Mouse (Mus musculus) heart, embryonic 14.5 days (tissue): ENCODE data around the gene Nfkb2. TPM values are rescaled to one million over a fixed set of nuclear protein-coding genes. Genes with fewer than 3 reads are reported as not detected.
A peak's percentile ranks its signal among the peaks of the same experiment; 100 is the strongest.

Experiments
- ATAC-seq: fragments of 200-750 bp; cut with Nextera tagmentation; 2 replicates; pipeline ENCODE4 v1.8.0; 2017; ENCODE audit warnings: low read depth, moderate TSS enrichment; ENCODE audit not compliant: insufficient number of reproducible peaks, insufficient read depth, low FRiP score
- H3K27ac ChIP-seq, 2 experiments: fragments of 200-500 bp in 1 of 2; fragments of 300-500 bp in 1 of 2; sonication (generic) in 1 of 2; replicated peaks in 1 of 2; 2 replicates each; pipeline ENCODE4 v1.5.1; 2012 to 2014; ENCODE audit warnings: low read depth in 2 of 2, low read length in 2 of 2, control low read depth in 1 of 2, mild to moderate bottlenecking in 1 of 2, mixed read lengths in 1 of 2; ENCODE audit not compliant: control insufficient read depth in 1 of 2, insufficient read depth in 1 of 2
- H3K27me3 ChIP-seq: fragments of 300-500 bp; sonication (generic); 2 replicates; pipeline ENCODE4 v1.6.1; 2014; ENCODE audit warnings: mild to moderate bottlenecking, low read length, control low read depth; ENCODE audit not compliant: control insufficient read depth, insufficient read depth
- H3K36me3 ChIP-seq: fragments of 300-500 bp; sonication (generic); 2 replicates; pipeline ENCODE4 v1.6.1; 2014; ENCODE audit warnings: mild to moderate bottlenecking, control low read depth, low read length, mixed read lengths; ENCODE audit not compliant: control insufficient read depth, insufficient read depth
- H3K4me1 ChIP-seq, 2 experiments: fragments of 200-500 bp in 1 of 2; fragments of 300-500 bp in 1 of 2; sonication (generic) in 1 of 2; 2 replicates each; pipeline ENCODE4 v1.6.1; 2012 to 2014; ENCODE audit warnings: low read length in 2 of 2, control low read depth in 1 of 2, mixed read lengths in 1 of 2; ENCODE audit not compliant: control insufficient read depth in 2 of 2, insufficient read depth in 2 of 2
- H3K4me2 ChIP-seq: fragments of 300-500 bp; sonication (generic); 2 replicates; pipeline ENCODE4 v1.6.1; 2014; ENCODE audit warnings: mild to moderate bottlenecking, low read length
- H3K4me3 ChIP-seq, 2 experiments: fragments of 200-500 bp in 1 of 2; fragments of 300-500 bp in 1 of 2; sonication (generic) in 1 of 2; 2 replicates each; pipeline ENCODE4 v1.5.1; 2012 to 2014; ENCODE audit warnings: low read length in 2 of 2, mild to moderate bottlenecking in 2 of 2, control low read depth in 1 of 2, low read depth in 1 of 2, moderate library complexity in 1 of 2; ENCODE audit not compliant: control insufficient read depth in 1 of 2, insufficient read depth in 1 of 2
- H3K9ac ChIP-seq: fragments of 300-500 bp; sonication (generic); 2 replicates; pipeline ENCODE4 v1.6.1; 2014; ENCODE audit warnings: mild to moderate bottlenecking, low read length
- H3K9me3 ChIP-seq: fragments of 300-500 bp; sonication (generic); 2 replicates; pipeline ENCODE4 v1.6.1; 2016; ENCODE audit warnings: low read length, control low read depth; ENCODE audit not compliant: control insufficient read depth
- WGBS: fragments of 180-500 bp; shearing (Covaris S2); extraction: QIAGEN DNeasy Blood & Tissue Kit; methylation state at CpG from one replicate; pipeline ENCODE4 v1.1.7; 2014; 5-methylcytosine and 5-hydroxymethylcytosine counted together
- microRNA counts: library from miRNA; unstranded; fragments of <30 nt; microRNA quantifications from one replicate; lab custom pipeline; 2016
- microRNA-seq: library from miRNA; unstranded; fragments of <30 nt; microRNA quantifications from one replicate; pipeline ENCODE4, GENCODE M21; 2016
- polyA plus RNA-seq: library from polyadenylated mRNA; unstranded; fragments of >200 nt; fragmentation: Nextera tagmentation; extraction: Ambion mirVana; gene quantifications from 2 replicates; pipeline ENCODE4 v1.2.1, GENCODE M21; 2014

Gene Nfkb2
- polyA plus RNA-seq, 1 experiment from 2014 or later = 7.4 TPM

GRCm38 (mm10) chr19:46349550-46349949 is 45.4 kb downstream of the Nfkb2 start:
- Histone ChIP-seq H3K9ac (peak overlapping the region; percentile 83), H3K4me3 (peak overlapping the region; percentile 68 to 73), H3K27ac (no peak overlapping the region), H3K9me3 (no peaks in the 10 kb centered on the region), H3K36me3 (no peaks in the 10 kb centered on the region), H3K4me2 (peak overlapping the region; percentile 98), H3K4me1 (peaks cover 2 to 3% of the 10 kb centered on the region in 2 experiments; a peak in 1 of 4 replicates), H3K27me3 (peaks cover 17% of the 10 kb centered on the region)
- ATAC-seq = no peak
- WGBS = 19% methylated on average over 6 of the region's 6 CpGs

- Histone ChIP-seq H3K9me3 (no peaks in the 10 kb centered on the region), H3K27ac (peak within 1 kb of the TSS in 1 of 2 experiments; percentile 67; a peak in 1 of 4 replicates), H3K27me3 (peaks cover 15% of the 10 kb centered on the region), H3K4me2 (peak within 1 kb of the TSS; percentile 98), H3K4me3 (peak within 1 kb of the TSS; percentile 68 to 73), H3K4me1 (peaks cover 2 to 3% of the 10 kb centered on the region in 2 experiments; a peak in 1 of 4 replicates), H3K9ac (peak within 1 kb of the TSS; percentile 83), H3K36me3 (no peaks in the 10 kb centered on the region)
- WGBS = 49% methylated on average over 10 of the region's 10 CpGs
- no peak for ATAC-seq
Measured at GRCm38 (mm10) chr19:46350168-46350932, 46.2 kb downstream of the Nfkb2 start, which contains the start of gene 2310034G01Rik. Gene 2310034G01Rik (minus strand): TSS chr19:46350302.

GRCm38 (mm10) chr19:46356701-46357138 is 52.6 kb downstream of the Nfkb2 start:
- Histone ChIP-seq H3K9me3 (no peaks in the 10 kb centered on the region), H3K27me3 (peaks cover 22% of the 10 kb centered on the region), H3K4me1 (peaks cover 2 to 4% of the 10 kb centered on the region in 2 experiments; a peak in 1 of 4 replicates), H3K27ac (no peak overlapping the region), H3K36me3 (no peaks in the 10 kb centered on the region), H3K9ac (peak overlapping the region; percentile 65), H3K4me3 (peak overlapping the region; percentile 50 to 52), H3K4me2 (peak overlapping the region; percentile 79)
- WGBS = under 1% methylated on average over 29 of the region's 29 CpGs
- ATAC-seq = peak; percentile 75

GRCm38 (mm10) chr19:46357344-46358280 is 53.5 kb downstream of the Nfkb2 start:
- ATAC-seq = no peak
- peak overlapping the region; percentile 65 for H3K9ac ChIP-seq

GRCm38 (mm10) chr19:46358381-46358780 is 54.3 kb downstream of the Nfkb2 start:
- no peaks in the 10 kb centered on the region for H3K9me3 ChIP-seq
- peaks cover 2 to 4% of the 10 kb centered on the region in 2 experiments; a peak in 1 of 4 replicates for H3K4me1 ChIP-seq
- peak overlapping the region; percentile 79; the same call in 1 of the 2 replicates for H3K4me2 ChIP-seq
- 0 out of 4 replicates have a peak overlapping the region, but pooled peaks have one; percentile 18 to 62 for H3K27ac ChIP-seq
- peaks cover 18% of the 10 kb centered on the region for H3K27me3 ChIP-seq
- H3K36me3 ChIP-seq = no peaks in the 10 kb centered on the region
- no peak overlapping the region for H3K4me3 ChIP-seq
- ATAC-seq = no peak
- H3K9ac ChIP-seq = no peak overlapping the region
- 56% methylated on average over 4 of the region's 4 CpGs for WGBS

More at GRCm38 (mm10) chr19:46357344-46358280, 53.5 kb downstream of the Nfkb2 start:
- 18% methylated on average over 25 of the region's 25 CpGs for WGBS
- H3K4me3 ChIP-seq = peak overlapping the region; percentile 50 to 52; a peak in 3 of 4 replicates
- H3K27ac ChIP-seq = peak overlapping the region; percentile 18 to 62; a peak in 3 of 4 replicates
- no peaks in the 10 kb centered on the region for H3K36me3 ChIP-seq
- H3K4me2 ChIP-seq = peak overlapping the region; percentile 79
- no peaks in the 10 kb centered on the region for H3K9me3 ChIP-seq
- H3K27me3 ChIP-seq = peaks cover 22% of the 10 kb centered on the region
- peaks cover 2 to 4% of the 10 kb centered on the region in 2 experiments; a peak in 1 of 4 replicates for H3K4me1 ChIP-seq

MicroRNAs within 50 kb of the gene (microRNA counts, 519-probe panel; counts per million panel counts)
- microRNA mmu-miR-146b (lab: Ali Mortazavi, UCI) = 322 counts per million, percentile 70 among the panel's probes with 10 or more counts

Small RNA genes within 50 kb of the gene (microRNA-seq; reads per million reads assigned to microRNA genes)
- gene Mir146b = not detected

Other genes with a start within 250 kb of the Nfkb2 start
- gene Nolc1, start 228.5 kb upstream of the Nfkb2 start, polyA plus RNA-seq = 36.5 and 37.1 TPM in 2 replicates
- not detected in 2 replicates for gene Elovl3, start 172.4 kb upstream of the Nfkb2 start, polyA plus RNA-seq
- gene Pitx3, start 156.0 kb upstream of the Nfkb2 start, polyA plus RNA-seq = 0.51 and 0.66 TPM in 2 replicates
- gene Gbf1, start 151.8 kb upstream of the Nfkb2 start, polyA plus RNA-seq = 43.5 and 45.0 TPM in 2 replicates
- 6.0 and 7.4 TPM in 2 replicates for gene Psd, start 22.8 kb downstream of the Nfkb2 start, polyA plus RNA-seq
- 10.4 and 11.8 TPM in 2 replicates for gene Fbxl15, start 23.9 kb downstream of the Nfkb2 start, polyA plus RNA-seq
- gene Cuedc2, start 34.4 kb downstream of the Nfkb2 start, polyA plus RNA-seq = 125 and 128 TPM in 2 replicates
- gene Mfsd13a, start 36.8 kb downstream of the Nfkb2 start, polyA plus RNA-seq = 4.4 and 6.4 TPM in 2 replicates
- 0.62 and 1.8 TPM in 2 replicates for gene 2310034G01Rik, start 46.0 kb downstream of the Nfkb2 start, polyA plus RNA-seq
- 117 and 126 TPM in 2 replicates for gene Actr1a, start 91.4 kb downstream of the Nfkb2 start, polyA plus RNA-seq
- 18.3 and 18.8 TPM in 2 replicates for gene Sufu, start 92.6 kb downstream of the Nfkb2 start, polyA plus RNA-seq
- gene Trim8, start 197.4 kb downstream of the Nfkb2 start, polyA plus RNA-seq = 23.4 TPM in 2 replicates